In genomic region chr11:120190526-120191412, GRCm38 (mm10) we compare ENCODE assay signal across 8 mouse cellular contexts. TPM values are rescaled to one million over a fixed set of nuclear protein-coding genes. Genes with fewer than 3 reads are reported as not detected.
A peak's percentile ranks its signal among the peaks of the same experiment; 100 is the strongest.
DNase-seq lines count a peak whose midpoint lies in the region; ATAC-seq and TF ChIP-seq lines count a peak whose summit lies in the region.

No protein-coding gene starts in this region.

- no peak for TF ChIP-seq CTCF in cerebellum, adult 2 months (IDR thresholded peaks at IDR 0.05; ENCODE audit: borderline replicate concordance, insufficient read depth, low read depth, low read length)

- 61% methylated on average over 14 of the region's 14 CpGs for WGBS in cerebellum, adult 2 months
- WGBS in hindbrain, embryonic 11.5 days: 32% methylated on average over 14 of the region's 14 CpGs
- WGBS in liver, embryonic 15.5 days (ENCODE audit: insufficient replicate concordance): 46% methylated on average over 14 of the region's 14 CpGs

- peaks cover 8% of the 10 kb centered on the region for H3K4me1 ChIP-seq in cerebellum, adult 2 months (ENCODE audit: control insufficient read depth, insufficient read depth, low read length)
- peaks cover 2 to 9% of the 10 kb centered on the region in 2 experiments for H3K4me1 ChIP-seq in ES-E14 (ENCODE audit: control insufficient read depth in 2 of 2, insufficient read depth in 2 of 2, low read length in 2 of 2, poor library complexity in 1 of 2)
- peaks cover 6% of the 10 kb centered on the region for H3K4me1 ChIP-seq in hindbrain, embryonic 11.5 days (replicated peaks; ENCODE audit: control insufficient read depth, insufficient read depth, low read length)
- H3K4me1 ChIP-seq in liver, embryonic 15.5 days (replicated peaks): peaks cover 24% of the 10 kb centered on the region

- DNase-seq in cerebellum, adult 2 months: peak in 1 of 2 experiments; percentile 38
- DNase-seq in ES-E14 (ENCODE audit: low read depth, low spot score): no peak
- no peak for DNase-seq in hindbrain, embryonic 11.5 days (ENCODE audit: low spot score)
- DNase-seq in ovary, postnatal 36 days (ENCODE audit: low spot score): no peak
- DNase-seq in testis, postnatal 10 days (ENCODE audit: low spot score): no peak

- H3K27ac ChIP-seq in cerebellum, adult 2 months (ENCODE audit: insufficient read depth, low read length): peak overlapping the region; percentile 1; the same call in 1 of the 2 replicates
- no peak overlapping the region for H3K27ac ChIP-seq in ES-E14 (ENCODE audit: insufficient read depth, low read depth, low read length, poor library complexity, severe bottlenecking)
- peak overlapping the region; percentile 99 for H3K27ac ChIP-seq in hindbrain, embryonic 11.5 days (ENCODE audit: low read depth, low read length)
- H3K27ac ChIP-seq in liver, embryonic 15.5 days (replicated peaks): 0 out of 2 replicates have a peak overlapping the region, but pooled peaks have one; percentile 33

- H3K27me3 ChIP-seq in cerebellum, adult 2 months (ENCODE audit: control insufficient read depth, insufficient read depth, low read length): no peaks in the 10 kb centered on the region
- H3K27me3 ChIP-seq in hindbrain, embryonic 11.5 days (ENCODE audit: control insufficient read depth, insufficient read depth, low read length): no peaks in the 10 kb centered on the region
- peaks cover 76% of the 10 kb centered on the region for H3K27me3 ChIP-seq in liver, embryonic 15.5 days

- H3K9ac ChIP-seq in ES-E14 (ENCODE audit: insufficient read depth, low read depth, low read length, poor library complexity, severe bottlenecking): peak overlapping the region; percentile 21; the same call in 1 of the 2 replicates
- H3K9ac ChIP-seq in hindbrain, embryonic 11.5 days (ENCODE audit: low read depth, low read length): peak overlapping the region; percentile 47
- no peak overlapping the region for H3K9ac ChIP-seq in liver, embryonic 15.5 days

- H3K36me3 ChIP-seq in ES-E14 (ENCODE audit: control insufficient read depth, insufficient read depth, low read length, poor library complexity, severe bottlenecking): no peaks in the 10 kb centered on the region
- no peaks in the 10 kb centered on the region for H3K36me3 ChIP-seq in hindbrain, embryonic 11.5 days (ENCODE audit: control insufficient read depth, insufficient read depth, low read length)
- H3K36me3 ChIP-seq in liver, embryonic 15.5 days (replicated peaks): no peaks in the 10 kb centered on the region

- H3K4me3 ChIP-seq in cerebellum, adult 2 months (replicated peaks; ENCODE audit: insufficient read depth, low read depth, low read length): peak overlapping the region; percentile 19
- peak overlapping the region; percentile 33 to 85; a peak in 3 of 4 replicates for H3K4me3 ChIP-seq in ES-E14 (ENCODE audit: insufficient read depth in 1 of 2, low read depth in 1 of 2, low read length in 2 of 2, poor library complexity in 1 of 2, severe bottlenecking in 1 of 2)
- peak overlapping the region; percentile 90 for H3K4me3 ChIP-seq in hindbrain, embryonic 11.5 days (ENCODE audit: low read depth, low read length)
- H3K4me3 ChIP-seq in liver, embryonic 15.5 days (replicated peaks): peak overlapping the region; percentile 62; the same call in 1 of the 2 replicates

- in situ Hi-C loops in ES-E14 (cut with MboI; ENCODE audit: low sequenced_read_pairs in 2 of 2, unreplicated experiment in 2 of 2): no loop called here

- TF ChIP-seq POLR2A in cerebellum, adult 2 months (IDR thresholded peaks at IDR 0.05; ENCODE audit: borderline replicate concordance, insufficient read depth, low read length): no peak

- ATAC-seq in cerebellum, adult (ENCODE audit: insufficient number of reproducible peaks, low FRiP score, low TSS enrichment): no peak
- 0 out of 2 replicates have a peak, but pooled peaks have one; percentile 7 for ATAC-seq in hindbrain, embryonic 11.5 days (ENCODE audit: low FRiP score)
- ATAC-seq in liver, embryonic 15.5 days (ENCODE audit: insufficient read depth): no peak
- no peak for ATAC-seq in megakaryocyte progenitor cell, adult 5-6 weeks (replicated peaks; ENCODE audit: poor library complexity)

- H3K9me3 ChIP-seq in ES-E14 (ENCODE audit: control insufficient read depth, insufficient read depth, low read depth, low read length): no peaks in the 10 kb centered on the region
- no peaks in the 10 kb centered on the region for H3K9me3 ChIP-seq in hindbrain, embryonic 11.5 days (ENCODE audit: control insufficient read depth, low read length)
- H3K9me3 ChIP-seq in liver, embryonic 15.5 days (replicated peaks): no peaks in the 10 kb centered on the region

- peak overlapping the region; percentile 100 for H3K4me2 ChIP-seq in hindbrain, embryonic 11.5 days (replicated peaks; ENCODE audit: low read depth, low read length)
- peak overlapping the region; percentile 70 for H3K4me2 ChIP-seq in liver, embryonic 15.5 days

TF ChIP-seq in ES-E14, 5 proteins besides CTCF, POLR2A, EP300 and RAD21:
- TF ChIP-seq ZNF384 (IDR thresholded peaks at IDR 0.05; ENCODE audit: low read depth, low read length): no peak
- no peak for TF ChIP-seq MAFK (IDR thresholded peaks at IDR 0.05; ENCODE audit: insufficient read depth, low read depth, low read length)
- TF ChIP-seq HCFC1 (IDR thresholded peaks at IDR 0.05; ENCODE audit: borderline replicate concordance, insufficient read depth, low read length): no peak
- TF ChIP-seq ZC3H11A (IDR thresholded peaks at IDR 0.05; ENCODE audit: borderline replicate concordance, low read depth, low read length): no peak
- TF ChIP-seq CHD2 (IDR thresholded peaks at IDR 0.05; ENCODE audit: low read depth, low read length): no peak

RNA-seq across cellular contexts. Expression of gene Slc38a10, which starts 39.6 kb away (rescaled TPM):
- 72.5 and 73.2 TPM in 2 replicates for polyA plus RNA-seq in cerebellum, adult 2 months (2012; rRNA removed)
- 146 and 216 TPM in 2 replicates for total RNA-seq in ES-E14 (2012; rRNA removed)
- polyA plus RNA-seq in hindbrain, embryonic 11.5 days (2014; fragmentation: Nextera tagmentation; extraction: Ambion mirVana): 58.6 and 64.7 TPM in 2 replicates
- 34.0 and 38.8 TPM in 2 replicates for polyA plus RNA-seq in liver, embryonic 15.5 days (2015; fragmentation: Nextera tagmentation; extraction: Ambion mirVana)
- total RNA-seq in megakaryocyte progenitor cell, adult 5-6 weeks (2015): 31.6 and 33.3 TPM in 2 replicates
- 40.2 and 41.2 TPM in 2 replicates for total RNA-seq in megakaryocyte progenitor cell, adult 5-6 weeks (2017)

RNA-seq across cellular contexts. Expression of gene Bahcc1, which starts 42.0 kb away (rescaled TPM):
- 17.0 and 17.6 TPM in 2 replicates for polyA plus RNA-seq in cerebellum, adult 2 months (2012; rRNA removed)
- 11.7 and 16.3 TPM in 2 replicates for total RNA-seq in ES-E14 (2012; rRNA removed)
- 18.1 and 23.1 TPM in 2 replicates for polyA plus RNA-seq in hindbrain, embryonic 11.5 days (2014; fragmentation: Nextera tagmentation; extraction: Ambion mirVana)
- 0.91 and 1.0 TPM in 2 replicates for polyA plus RNA-seq in liver, embryonic 15.5 days (2015; fragmentation: Nextera tagmentation; extraction: Ambion mirVana)
- total RNA-seq in megakaryocyte progenitor cell, adult 5-6 weeks (2015): 12.1 and 17.2 TPM in 2 replicates
- total RNA-seq in megakaryocyte progenitor cell, adult 5-6 weeks (2017): 3.9 and 5.4 TPM in 2 replicates

Comparison
In these comparisons a context has a peak if more than half of its experiments do, and no peak if none do; other contexts are left out.
1. H3K4me3 ChIP-seq: peak in every context shown above with its lines; median percentile 90 in hindbrain, embryonic 11.5 days; 62 in liver, embryonic 15.5 days; 59 in ES-E14; 19 in cerebellum, adult 2 months.